Comparison of ENCODE assay signal across 9 mouse cellular contexts in genomic region chr3:89863716-89864509, GRCm38 (mm10). TPM values are rescaled to one million over a fixed set of nuclear protein-coding genes. Genes with fewer than 3 reads are reported as not detected.
A peak's percentile ranks its signal among the peaks of the same experiment; 100 is the strongest.
DNase-seq lines count a peak whose midpoint lies in the region; ATAC-seq and TF ChIP-seq lines count a peak whose summit lies in the region.
"Had no signal": no experiment of that assay in that cellular context is flagged by ENCODE, and none has a peak within 500 bp of the region (broad histone marks: within the 10 kb centered on the region; RNA-seq: fewer than 3 reads in every experiment).

No protein-coding gene starts in this region.

- TF ChIP-seq EP300 in stomach, postnatal 0 days (optimal IDR thresholded peaks at IDR 0.05): no peak

- 62% methylated on average over 9 of the region's 9 CpGs for WGBS in kidney, embryonic 16.5 days
- WGBS in stomach, postnatal 0 days: 70% methylated on average over 9 of the region's 9 CpGs
- 85% methylated on average over 9 of the region's 9 CpGs for WGBS in forebrain, embryonic 11.5 days
- WGBS in forebrain, embryonic 15.5 days: 78% methylated on average over 9 of the region's 9 CpGs

- peaks cover 27% of the 10 kb centered on the region for H3K4me1 ChIP-seq in kidney, embryonic 16.5 days (ENCODE audit: insufficient read depth, low read length)
- peaks cover 7% of the 10 kb centered on the region; the same call in 1 of the 2 replicates for H3K4me1 ChIP-seq in stomach, postnatal 0 days (replicated peaks; ENCODE audit: control insufficient read depth, insufficient read depth)
- H3K4me1 ChIP-seq in forebrain, embryonic 11.5 days (replicated peaks; ENCODE audit: control insufficient read depth, insufficient read depth, low read length): peaks cover 8% of the 10 kb centered on the region; the same call in 1 of the 2 replicates
- peaks cover 35% of the 10 kb centered on the region for H3K4me1 ChIP-seq in forebrain, embryonic 15.5 days

- no peaks in the 10 kb centered on the region for H3K27me3 ChIP-seq in kidney, embryonic 16.5 days (ENCODE audit: insufficient read depth, low read length)
- no peaks in the 10 kb centered on the region for H3K27me3 ChIP-seq in stomach, postnatal 0 days (ENCODE audit: control insufficient read depth, insufficient read depth, low read length)
- H3K27me3 ChIP-seq in forebrain, embryonic 11.5 days (ENCODE audit: control insufficient read depth, insufficient read depth, low read length): no peaks in the 10 kb centered on the region
- no peaks in the 10 kb centered on the region for H3K27me3 ChIP-seq in forebrain, embryonic 15.5 days

- DNase-seq in kidney, adult 18-20 months: peak; percentile 43
- DNase-seq in adrenal gland, postnatal 10 days: peak; percentile 46
- peak; percentile 69 for DNase-seq in kidney, postnatal 14 days
- DNase-seq in stomach, postnatal 0 days (ENCODE audit: low spot score): no peak
- no peak for DNase-seq in forebrain, embryonic 11.5 days (ENCODE audit: low spot score)
- DNase-seq in frontal cortex, postnatal 14 days (ENCODE audit: low spot score in 2 of 2): no peak
- DNase-seq: liver, embryonic 13.5 days had no signal

- H3K4me3 ChIP-seq in kidney, embryonic 16.5 days (ENCODE audit: low read length): no peak overlapping the region
- H3K4me3 ChIP-seq in stomach, postnatal 0 days (ENCODE audit: low read depth, low read length): no peak overlapping the region
- H3K4me3 ChIP-seq in forebrain, embryonic 11.5 days (ENCODE audit: low read depth, low read length): no peak overlapping the region
- H3K4me3 ChIP-seq in forebrain, embryonic 15.5 days: no peak overlapping the region
- H3K4me3 ChIP-seq: liver, embryonic 13.5 days had no signal

- no peak for ATAC-seq in kidney, embryonic 16.5 days (ENCODE audit: low FRiP score, low TSS enrichment)
- no peak for ATAC-seq in stomach, postnatal 0 days (ENCODE audit: low FRiP score, low TSS enrichment)
- no peak for ATAC-seq in forebrain, embryonic 11.5 days (replicated peaks; ENCODE audit: low FRiP score)
- no peak for ATAC-seq in forebrain, embryonic 15.5 days (replicated peaks)

- H3K9ac ChIP-seq in kidney, embryonic 16.5 days (replicated peaks; ENCODE audit: low read length): no peak overlapping the region
- no peak overlapping the region for H3K9ac ChIP-seq in stomach, postnatal 0 days (ENCODE audit: low read length)
- H3K9ac ChIP-seq in forebrain, embryonic 11.5 days (ENCODE audit: low read length): no peak overlapping the region
- no peak overlapping the region for H3K9ac ChIP-seq in forebrain, embryonic 15.5 days (replicated peaks)
- H3K9ac ChIP-seq: liver, embryonic 13.5 days had no signal

- no peaks in the 10 kb centered on the region for H3K36me3 ChIP-seq in kidney, embryonic 16.5 days (ENCODE audit: insufficient read depth, low read length)
- no peaks in the 10 kb centered on the region for H3K36me3 ChIP-seq in stomach, postnatal 0 days (ENCODE audit: control insufficient read depth, insufficient read depth, low read length)
- no peaks in the 10 kb centered on the region for H3K36me3 ChIP-seq in forebrain, embryonic 11.5 days (ENCODE audit: control insufficient read depth, insufficient read depth, low read length)
- H3K36me3 ChIP-seq in forebrain, embryonic 15.5 days: no peaks in the 10 kb centered on the region
- H3K36me3 ChIP-seq: liver, embryonic 13.5 days had no signal

- TF ChIP-seq CTCF in stomach, postnatal 0 days (IDR thresholded peaks at IDR 0.05; ENCODE audit: low read depth): peak; percentile 61

- no peak overlapping the region for H3K27ac ChIP-seq in kidney, embryonic 16.5 days (ENCODE audit: low read length)
- no peak overlapping the region for H3K27ac ChIP-seq in stomach, postnatal 0 days (replicated peaks)
- no peak overlapping the region for H3K27ac ChIP-seq in forebrain, embryonic 11.5 days (ENCODE audit: low read depth, low read length)
- H3K27ac ChIP-seq in forebrain, embryonic 15.5 days (replicated peaks): no peak overlapping the region
- H3K27ac ChIP-seq: liver, embryonic 13.5 days had no signal

- no peak overlapping the region for H3K4me2 ChIP-seq in kidney, embryonic 16.5 days (replicated peaks; ENCODE audit: low read depth, low read length)
- H3K4me2 ChIP-seq in stomach, postnatal 0 days (replicated peaks; ENCODE audit: low read depth): no peak overlapping the region
- H3K4me2 ChIP-seq in forebrain, embryonic 11.5 days (ENCODE audit: low read depth, low read length, severe bottlenecking): no peak overlapping the region
- no peak overlapping the region for H3K4me2 ChIP-seq in forebrain, embryonic 15.5 days (replicated peaks)
- H3K4me2 ChIP-seq: liver, embryonic 13.5 days had no signal

- H3K9me3 ChIP-seq in kidney, embryonic 16.5 days (ENCODE audit: low read length): no peaks in the 10 kb centered on the region
- no peaks in the 10 kb centered on the region for H3K9me3 ChIP-seq in stomach, postnatal 0 days (ENCODE audit: control insufficient read depth, low read length)
- no peaks in the 10 kb centered on the region for H3K9me3 ChIP-seq in forebrain, embryonic 11.5 days (ENCODE audit: control insufficient read depth, low read length)
- H3K9me3 ChIP-seq in forebrain, embryonic 15.5 days: no peaks in the 10 kb centered on the region
- H3K9me3 ChIP-seq: liver, embryonic 13.5 days had no signal

RNA-seq across cellular contexts. Expression of gene She, which starts 32.7 kb away (rescaled TPM):
- 6.7 and 7.8 TPM in 2 replicates for polyA plus RNA-seq in kidney, embryonic 16.5 days (2015; fragmentation: Nextera tagmentation; extraction: Ambion mirVana)
- total RNA-seq in adrenal gland, postnatal 10 days (2021): 10 to 100 TPM; 14.9 to 17.5 TPM
- polyA plus RNA-seq in stomach, postnatal 0 days (2015; fragmentation: Nextera tagmentation; extraction: Ambion mirVana): 1.4 and 1.5 TPM in 2 replicates
- polyA plus RNA-seq in forebrain, embryonic 11.5 days (2014; fragmentation: Nextera tagmentation; extraction: Ambion mirVana): 2.0 and 2.4 TPM in 2 replicates
- polyA plus RNA-seq in forebrain, embryonic 15.5 days (2015; fragmentation: Nextera tagmentation; extraction: Ambion mirVana): 1.1 and 1.3 TPM in 2 replicates

RNA-seq across cellular contexts. Expression of gene Il6ra, which starts 49.1 kb away (rescaled TPM):
- 0.84 and 0.91 TPM in 2 replicates for polyA plus RNA-seq in kidney, embryonic 16.5 days (2015; fragmentation: Nextera tagmentation; extraction: Ambion mirVana)
- total RNA-seq in adrenal gland, postnatal 10 days (2021): 10 to 100 TPM in 1 of 2 experiments, 1 to 10 TPM in 1; 7.2 to 17.2 TPM
- polyA plus RNA-seq in stomach, postnatal 0 days (2015; fragmentation: Nextera tagmentation; extraction: Ambion mirVana): 4.3 and 4.5 TPM in 2 replicates
- 0.15 and 0.27 TPM in 2 replicates for polyA plus RNA-seq in forebrain, embryonic 11.5 days (2014; fragmentation: Nextera tagmentation; extraction: Ambion mirVana)
- 0.73 and 0.82 TPM in 2 replicates for polyA plus RNA-seq in forebrain, embryonic 15.5 days (2015; fragmentation: Nextera tagmentation; extraction: Ambion mirVana)

Comparison
In these comparisons a context has a peak if more than half of its experiments do, and no peak if none do; other contexts are left out.
1. DNase-seq: peak in kidney, adult 18-20 months (single experiment), adrenal gland, postnatal 10 days (single experiment) and kidney, postnatal 14 days (single experiment); none in stomach, postnatal 0 days (single experiment), forebrain, embryonic 11.5 days (single experiment) and frontal cortex, postnatal 14 days (0 of 2).